Mouse (Mus musculus): ENCODE results near the gene 4931429L15Rik. TPM values are rescaled to one million over a fixed set of nuclear protein-coding genes. Genes with fewer than 3 reads are reported as not detected.
A peak's percentile ranks its signal among the peaks of the same experiment; 100 is the strongest.
"Not testable (repeated sequence)": the region's sequence is repeated elsewhere in the genome, so short reads cannot be mapped to it uniquely, and the experiment has no call there.

The 4931429L15Rik gene
- polyA plus RNA-seq (2014; fragmentation: Nextera tagmentation; extraction: Ambion mirVana) = not detected in 2 replicates

- not testable (repeated sequence) for H3K9ac ChIP-seq; H3K4me1 ChIP-seq (ENCODE audit: insufficient read depth); H3K36me3 ChIP-seq (ENCODE audit: insufficient read depth); H3K4me3 ChIP-seq (ENCODE audit: low read depth, low read length); H3K27ac ChIP-seq (ENCODE audit: low read depth); DNase-seq; ATAC-seq (ENCODE audit: insufficient read depth); H3K4me2 ChIP-seq; H3K9me3 ChIP-seq (ENCODE audit: low read depth, low read length); H3K27me3 ChIP-seq (ENCODE audit: insufficient read depth, low read length)
- WGBS = 73% methylated on average over 6 of the region's 6 CpGs
Measured at GRCm38 (mm10) chr9:46319886-46320285, at the start of gene 4931429L15Rik. Gene 4931429L15Rik, minus strand, starts transcription at chr9:46319986.

GRCm38 (mm10) chr9:46362459-46362858 is 42.7 kb upstream of the 4931429L15Rik start:
- Histone ChIP-seq H3K27ac (ENCODE audit: low read depth) (no peak overlapping the region), H3K9me3 (ENCODE audit: low read depth, low read length) (no peaks in the 10 kb centered on the region), H3K9ac (no peak overlapping the region), H3K4me3 (ENCODE audit: low read depth, low read length) (no peak overlapping the region), H3K4me1 (ENCODE audit: insufficient read depth) (no peaks in the 10 kb centered on the region), H3K4me2 (no peak overlapping the region), H3K36me3 (ENCODE audit: insufficient read depth) (no peaks in the 10 kb centered on the region), H3K27me3 (ENCODE audit: insufficient read depth, low read length) (no peaks in the 10 kb centered on the region)
- no peak for ATAC-seq (ENCODE audit: insufficient read depth)
- no peak for TF ChIP-seq CTCF (IDR thresholded peaks at IDR 0.05; ENCODE audit: low read depth)
- 51% methylated on average over 2 of the region's 2 CpGs for WGBS
- DNase-seq = no peak

- H3K4me1 ChIP-seq (ENCODE audit: insufficient read depth) = no peaks in the 10 kb centered on the region
- 62% methylated on average over 11 of the region's 11 CpGs for WGBS
- no peaks in the 10 kb centered on the region for H3K27me3 ChIP-seq (ENCODE audit: insufficient read depth, low read length)
- TF ChIP-seq CTCF (IDR thresholded peaks at IDR 0.05; ENCODE audit: low read depth) = no peak
- no peaks in the 10 kb centered on the region for H3K36me3 ChIP-seq (ENCODE audit: insufficient read depth)
- no peak overlapping the region for H3K4me2 ChIP-seq
- no peak overlapping the region for H3K9ac ChIP-seq
- no peak overlapping the region for H3K27ac ChIP-seq (ENCODE audit: low read depth)
- ATAC-seq (ENCODE audit: insufficient read depth) = no peak
- H3K4me3 ChIP-seq (ENCODE audit: low read depth, low read length) = no peak overlapping the region
- DNase-seq = no peak
- no peaks in the 10 kb centered on the region for H3K9me3 ChIP-seq (ENCODE audit: low read depth, low read length)
Measured at GRCm38 (mm10) chr9:46361461-46362111, 41.8 kb upstream of the 4931429L15Rik start.

- Histone ChIP-seq H3K27ac (ENCODE audit: low read depth) (no peak overlapping the region), H3K9me3 (ENCODE audit: low read depth, low read length) (no peaks in the 10 kb centered on the region), H3K9ac (no peak overlapping the region), H3K4me2 (no peak overlapping the region), H3K27me3 (ENCODE audit: insufficient read depth, low read length) (peaks cover 9% of the 10 kb centered on the region; the same call in 1 of the 2 replicates), H3K4me1 (ENCODE audit: insufficient read depth) (peaks cover 4% of the 10 kb centered on the region; the same call in 1 of the 2 replicates), H3K4me3 (ENCODE audit: low read depth, low read length) (no peak overlapping the region), H3K36me3 (ENCODE audit: insufficient read depth) (no peaks in the 10 kb centered on the region)
- ATAC-seq (ENCODE audit: insufficient read depth) = 0 out of 2 replicates have a peak, but pooled peaks have one; percentile 9
- 2% methylated on average over 3 of the region's 3 CpGs for WGBS
- peak; percentile 90 for TF ChIP-seq CTCF (IDR thresholded peaks at IDR 0.05; ENCODE audit: low read depth)
- peak; percentile 88 for DNase-seq
Measured at GRCm38 (mm10) chr9:46353992-46354391, 34.2 kb upstream of the 4931429L15Rik start.

GRCm38 (mm10) chr9:46353330-46353724 is 33.5 kb upstream of the 4931429L15Rik start:
- peak; percentile 72 for ATAC-seq (ENCODE audit: insufficient read depth)

GRCm38 (mm10) chr9:46352651-46353329 is 33.0 kb upstream of the 4931429L15Rik start:
- Histone ChIP-seq H3K27ac (ENCODE audit: low read depth) (no peak overlapping the region), H3K9ac (no peak overlapping the region), H3K4me2 (peak overlapping the region; percentile 38), H3K36me3 (ENCODE audit: insufficient read depth) (no peaks in the 10 kb centered on the region), H3K4me3 (ENCODE audit: low read depth, low read length) (no peak overlapping the region), H3K27me3 (ENCODE audit: insufficient read depth, low read length) (peaks cover 9% of the 10 kb centered on the region; the same call in 1 of the 2 replicates), H3K9me3 (ENCODE audit: low read depth, low read length) (no peaks in the 10 kb centered on the region), H3K4me1 (ENCODE audit: insufficient read depth) (peaks cover 4% of the 10 kb centered on the region; the same call in 1 of the 2 replicates)
- WGBS = 26% methylated on average over 12 of the region's 12 CpGs
- ATAC-seq (ENCODE audit: insufficient read depth) (peak; percentile 81), DNase-seq (peak; percentile 70)
- no peak for TF ChIP-seq CTCF (IDR thresholded peaks at IDR 0.05; ENCODE audit: low read depth)

More at GRCm38 (mm10) chr9:46353330-46353724, 33.5 kb upstream of the 4931429L15Rik start:
- no peak overlapping the region for H3K27ac ChIP-seq (ENCODE audit: low read depth)
- no peak overlapping the region for H3K4me3 ChIP-seq (ENCODE audit: low read depth, low read length)
- peak; percentile 79 for DNase-seq
- H3K27me3 ChIP-seq (ENCODE audit: insufficient read depth, low read length) = peaks cover 9% of the 10 kb centered on the region; the same call in 1 of the 2 replicates
- H3K36me3 ChIP-seq (ENCODE audit: insufficient read depth) = no peaks in the 10 kb centered on the region
- no peak overlapping the region for H3K9ac ChIP-seq
- peaks cover 4% of the 10 kb centered on the region; the same call in 1 of the 2 replicates for H3K4me1 ChIP-seq (ENCODE audit: insufficient read depth)
- H3K9me3 ChIP-seq (ENCODE audit: low read depth, low read length) = no peaks in the 10 kb centered on the region
- TF ChIP-seq CTCF (IDR thresholded peaks at IDR 0.05; ENCODE audit: low read depth) = peak; percentile 18; the same call in 1 of the 2 replicates
- H3K4me2 ChIP-seq = no peak overlapping the region
- 9% methylated on average over 5 of the region's 5 CpGs for WGBS

- Histone ChIP-seq H3K36me3 (ENCODE audit: insufficient read depth) (no peaks in the 10 kb centered on the region), H3K27me3 (ENCODE audit: insufficient read depth, low read length) (peaks cover 9% of the 10 kb centered on the region; the same call in 1 of the 2 replicates), H3K9me3 (ENCODE audit: low read depth, low read length) (no peaks in the 10 kb centered on the region), H3K9ac (no peak overlapping the region), H3K27ac (ENCODE audit: low read depth) (no peak overlapping the region), H3K4me1 (ENCODE audit: insufficient read depth) (peaks cover 4% of the 10 kb centered on the region; the same call in 1 of the 2 replicates), H3K4me3 (ENCODE audit: low read depth, low read length) (no peak overlapping the region), H3K4me2 (no peak overlapping the region)
- 25% methylated on average over 9 of the region's 9 CpGs for WGBS
- ATAC-seq (ENCODE audit: insufficient read depth) (peak; percentile 55; the same call in 1 of the 2 replicates), DNase-seq (peak; percentile 82)
- no peak for TF ChIP-seq CTCF (IDR thresholded peaks at IDR 0.05; ENCODE audit: low read depth)
Measured at GRCm38 (mm10) chr9:46350451-46350981, 30.7 kb upstream of the 4931429L15Rik start.
